Mouse (Mus musculus) kidney, adult 2 months (tissue): ENCODE results near the gene Ehd4.

Source experiments
- CTCF ChIP-seq: fragments of 200-500 bp; conservative IDR thresholded peaks from 2 replicates; pipeline ENCODE4 v1.5.1; 2011; ENCODE audit warnings: low read depth, mild to moderate bottlenecking, control low read depth, low read length, moderate library complexity, mixed read lengths; ENCODE audit not compliant: insufficient read depth, insufficient read length
- POLR2A ChIP-seq: fragments of 200-500 bp; IDR thresholded peaks from one replicate; pipeline ENCODE4 v1.6.1; 2011; ENCODE audit warnings: low read depth, low read length, control low read depth

DNA sequence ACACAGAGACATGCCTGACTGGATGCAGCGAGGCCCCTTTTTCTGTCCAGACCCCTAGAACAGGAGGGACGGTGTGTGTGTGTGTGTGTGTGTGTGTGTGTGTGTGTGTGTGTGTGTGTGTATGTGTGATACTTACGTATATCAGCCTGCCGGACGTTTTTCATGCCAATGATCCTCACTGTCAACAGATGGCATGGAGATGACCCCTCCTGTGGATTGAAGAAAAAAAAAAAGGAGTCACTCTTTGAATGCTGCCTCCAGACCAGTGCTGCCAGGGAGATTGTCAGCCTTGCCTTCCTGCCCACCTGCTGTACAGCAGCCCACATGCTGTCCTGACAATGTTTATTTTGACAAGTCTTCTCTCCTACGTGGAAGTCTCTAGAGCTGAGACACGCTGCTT, 45.7 kb upstream of the Ehd4 start:
- TF ChIP-seq CTCF (no peak), POLR2A (no peak)
